Mouse (Mus musculus) forebrain, embryonic 12.5 days (tissue): ENCODE measurements around the gene Cckbr. TPM values are rescaled to one million over a fixed set of nuclear protein-coding genes. Genes with fewer than 3 reads are reported as not detected.
A peak's percentile ranks its signal among the peaks of the same experiment; 100 is the strongest.

ENCODE experiments used
- ATAC-seq: fragments of 200-750 bp; cut with Nextera tagmentation; 2 replicates; pipeline ENCODE4 v1.8.0; 2017; ENCODE audit warnings: moderate TSS enrichment; ENCODE audit not compliant: low FRiP score
- H3K27ac ChIP-seq: fragments of 300-500 bp; sonication (generic); 2 replicates; pipeline ENCODE4 v1.5.1; 2016; ENCODE audit warnings: mild to moderate bottlenecking
- H3K27me3 ChIP-seq: fragments of 300-500 bp; sonication (generic); 2 replicates; pipeline ENCODE4 v1.6.1; 2016; ENCODE audit warnings: mild to moderate bottlenecking
- H3K36me3 ChIP-seq: fragments of 300-500 bp; sonication (generic); replicated peaks from 2 replicates; pipeline ENCODE4 v1.6.1; 2016; ENCODE audit warnings: mild to moderate bottlenecking
- H3K4me1 ChIP-seq: fragments of 300-500 bp; sonication (generic); 2 replicates; pipeline ENCODE4 v1.6.1; 2016
- H3K4me2 ChIP-seq: fragments of 300-500 bp; sonication (generic); 2 replicates; pipeline ENCODE4 v1.6.1; 2016; ENCODE audit warnings: mild to moderate bottlenecking, moderate library complexity
- H3K4me3 ChIP-seq: fragments of 300-500 bp; sonication (generic); replicated peaks from 2 replicates; pipeline ENCODE4 v1.5.1; 2016; ENCODE audit warnings: mild to moderate bottlenecking
- H3K9ac ChIP-seq: fragments of 300-500 bp; sonication (generic); 2 replicates; pipeline ENCODE4 v1.6.1; 2016; ENCODE audit warnings: mild to moderate bottlenecking
- H3K9me3 ChIP-seq: fragments of 300-500 bp; sonication (generic); 2 replicates; pipeline ENCODE4 v1.6.1; 2016
- WGBS: fragments of 180-500 bp; shearing (Covaris S2); methylation state at CpG from one replicate; pipeline ENCODE4 v1.1.7; 2016; 5-methylcytosine and 5-hydroxymethylcytosine counted together
- polyA plus RNA-seq: library from polyadenylated mRNA; unstranded; fragments of >200 nt; fragmentation: Nextera tagmentation; extraction: Ambion mirVana; gene quantifications from 2 replicates; pipeline ENCODE4 v1.2.1, GENCODE M21; 2016

Cckbr gene
- polyA plus RNA-seq, 1 experiment from 2014 or later, result 0.70 TPM

DNA sequence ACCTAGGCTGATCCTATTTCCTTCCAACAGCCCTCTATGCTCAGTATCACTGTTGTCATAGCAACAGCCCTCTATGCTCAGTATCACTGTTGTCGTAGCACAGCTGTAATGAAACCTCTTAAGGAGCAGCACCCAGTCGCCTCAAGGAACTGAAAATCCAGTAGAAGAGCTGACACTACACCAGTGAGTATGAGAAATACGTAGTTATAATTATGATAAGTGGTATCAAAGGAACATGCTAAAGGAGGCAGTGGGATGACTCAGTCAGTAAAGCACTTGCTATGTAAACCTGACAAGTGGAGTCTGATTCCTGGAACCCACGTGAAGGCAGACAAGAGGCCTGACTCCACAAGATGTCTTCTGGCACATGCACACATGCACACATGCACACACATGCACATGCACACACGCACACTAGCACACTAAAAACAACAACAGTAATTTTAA lies 88.3 kb downstream of the Cckbr start:
- Histone ChIP-seq H3K27ac (no peak overlapping the region), H3K9me3 (no peaks in the 10 kb centered on the region), H3K9ac (no peak overlapping the region), H3K4me1 (peaks cover 8% of the 10 kb centered on the region; the same call in 1 of the 2 replicates), H3K4me2 (no peak overlapping the region), H3K36me3 (no peaks in the 10 kb centered on the region), H3K4me3 (no peak overlapping the region), H3K27me3 (0 out of 2 replicates have a peak, but pooled peaks cover 4% of the 10 kb centered on the region)
- no peak for ATAC-seq
- WGBS, result 62% methylated on average over 5 of the region's 5 CpGs

DNA sequence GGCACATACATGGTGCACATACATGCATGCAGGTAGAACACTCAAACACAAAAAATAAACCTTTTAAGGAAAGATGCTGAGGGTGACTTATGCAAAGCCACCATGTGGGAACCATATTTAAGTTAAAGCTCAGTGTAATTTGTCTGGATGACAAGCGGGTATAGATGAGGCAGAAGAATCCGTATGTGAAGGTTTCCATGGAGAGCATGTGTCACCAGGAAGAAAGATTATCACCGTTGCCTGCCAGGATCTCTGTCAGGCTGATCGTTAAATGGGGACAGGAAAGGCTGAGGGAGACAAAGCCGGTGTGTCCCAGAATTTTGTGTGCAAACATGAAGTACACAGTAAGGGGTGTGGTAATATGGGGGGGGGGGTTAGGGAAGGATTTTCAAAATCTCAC lies 89.0 kb downstream of the Cckbr start:
- Histone ChIP-seq H3K4me1 (peaks cover 8% of the 10 kb centered on the region; the same call in 1 of the 2 replicates), H3K9me3 (no peaks in the 10 kb centered on the region), H3K27ac (no peak overlapping the region), H3K4me2 (no peak overlapping the region), H3K27me3 (0 out of 2 replicates have a peak, but pooled peaks cover 4% of the 10 kb centered on the region), H3K4me3 (no peak overlapping the region), H3K36me3 (no peaks in the 10 kb centered on the region), H3K9ac (no peak overlapping the region)
- WGBS, result 77% methylated on average over 5 of the region's 5 CpGs
- ATAC-seq, result no peak

DNA sequence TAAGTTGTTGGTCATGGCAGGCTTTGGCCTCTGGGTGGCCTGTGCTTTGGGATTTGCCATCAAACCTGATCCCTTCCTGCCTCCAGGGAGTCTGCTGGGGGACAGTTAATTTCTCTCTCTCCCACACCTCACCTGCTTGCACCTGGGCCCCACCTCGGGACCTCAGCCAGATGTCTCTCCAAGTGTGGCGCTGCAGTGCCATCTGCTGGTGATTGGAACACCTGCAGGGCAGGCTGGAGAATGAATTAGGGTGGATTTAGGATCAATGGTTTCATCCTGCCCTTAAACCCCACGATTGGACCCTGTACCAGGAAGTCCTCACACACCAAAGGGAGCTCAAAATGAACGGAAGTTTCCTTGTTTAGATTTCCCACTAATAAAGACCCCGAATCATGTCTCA lies 89.6 kb downstream of the Cckbr start:
- no peak overlapping the region for H3K4me2 ChIP-seq
- no peak overlapping the region for H3K9ac ChIP-seq
- H3K27ac ChIP-seq, result no peak overlapping the region
- 0 out of 2 replicates have a peak, but pooled peaks cover 4% of the 10 kb centered on the region for H3K27me3 ChIP-seq
- peaks cover 8% of the 10 kb centered on the region; the same call in 1 of the 2 replicates for H3K4me1 ChIP-seq
- WGBS, result 18% methylated on average over 5 of the region's 5 CpGs
- H3K9me3 ChIP-seq, result no peaks in the 10 kb centered on the region
- H3K4me3 ChIP-seq, result no peak overlapping the region
- ATAC-seq, result peak; percentile 58; the same call in 1 of the 2 replicates
- no peaks in the 10 kb centered on the region for H3K36me3 ChIP-seq

DNA sequence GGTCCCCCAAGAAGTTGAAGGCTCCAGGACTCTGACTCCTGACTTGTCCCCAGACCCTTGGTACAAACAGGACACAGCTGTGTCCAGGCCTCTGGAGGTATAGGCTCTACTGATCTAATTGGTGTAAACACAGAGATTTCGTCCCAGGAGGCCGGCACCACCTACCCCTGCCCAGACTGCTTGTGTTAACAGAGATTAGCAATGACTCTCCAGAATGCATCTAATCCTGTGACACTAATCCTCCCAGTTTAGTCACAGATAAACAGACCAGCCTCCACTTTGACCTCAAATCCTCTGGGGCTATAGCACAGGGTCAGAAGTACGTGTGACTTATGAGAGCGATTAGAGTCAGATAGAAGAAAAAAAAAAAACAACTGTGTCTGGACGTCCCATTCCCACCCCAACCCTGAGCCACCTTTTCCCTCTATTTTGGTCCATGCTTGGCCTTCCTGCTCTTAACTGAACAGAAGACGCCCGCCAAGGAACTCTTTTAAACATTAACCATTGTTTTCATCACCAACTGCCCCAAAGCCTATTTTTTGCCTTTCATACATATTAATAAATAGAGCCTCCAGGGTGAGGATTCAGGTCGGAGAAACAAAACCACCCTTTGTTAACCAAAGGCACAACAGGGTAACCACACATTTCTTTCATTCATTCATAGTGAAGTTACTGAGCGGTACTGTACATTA lies 91.3 kb downstream of the Cckbr start:
- H3K9me3 ChIP-seq, result no peaks in the 10 kb centered on the region
- H3K27me3 ChIP-seq, result 0 out of 2 replicates have a peak, but pooled peaks cover 4% of the 10 kb centered on the region
- ATAC-seq, result no peak
- H3K4me1 ChIP-seq, result peaks cover 8% of the 10 kb centered on the region; the same call in 1 of the 2 replicates
- no peak overlapping the region for H3K9ac ChIP-seq
- H3K4me2 ChIP-seq, result no peak overlapping the region
- 38% methylated on average over 9 of the region's 9 CpGs for WGBS
- H3K27ac ChIP-seq, result no peak overlapping the region
- H3K4me3 ChIP-seq, result no peak overlapping the region
- no peaks in the 10 kb centered on the region for H3K36me3 ChIP-seq

DNA sequence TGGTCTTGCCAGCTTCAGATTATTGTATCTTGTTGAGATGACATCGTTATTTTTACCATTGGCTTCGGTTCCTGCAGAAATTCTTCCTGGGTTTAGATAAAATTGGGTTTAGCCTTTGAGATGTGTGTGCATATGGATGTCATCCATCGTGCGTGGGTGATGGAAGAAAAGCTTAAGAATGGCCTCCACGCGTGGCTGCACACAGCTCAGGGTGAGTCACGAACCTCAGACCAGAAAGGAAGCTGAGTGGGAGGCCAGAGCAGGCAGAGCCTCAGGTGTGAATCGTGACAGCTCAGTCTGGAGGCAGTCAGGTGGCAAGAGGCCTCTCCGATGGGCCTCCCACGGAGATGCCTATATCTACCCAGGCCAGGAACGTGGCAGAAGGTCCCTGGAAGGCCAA lies 93.8 kb downstream of the Cckbr start:
- WGBS, result 74% methylated on average over 11 of the region's 11 CpGs
- Histone ChIP-seq H3K4me2 (no peak overlapping the region), H3K27me3 (0 out of 2 replicates have a peak, but pooled peaks cover 4% of the 10 kb centered on the region), H3K27ac (no peak overlapping the region), H3K4me3 (no peak overlapping the region), H3K9ac (no peak overlapping the region), H3K36me3 (no peaks in the 10 kb centered on the region), H3K4me1 (peaks cover 8% of the 10 kb centered on the region; the same call in 1 of the 2 replicates), H3K9me3 (no peaks in the 10 kb centered on the region)
- no peak for ATAC-seq

DNA sequence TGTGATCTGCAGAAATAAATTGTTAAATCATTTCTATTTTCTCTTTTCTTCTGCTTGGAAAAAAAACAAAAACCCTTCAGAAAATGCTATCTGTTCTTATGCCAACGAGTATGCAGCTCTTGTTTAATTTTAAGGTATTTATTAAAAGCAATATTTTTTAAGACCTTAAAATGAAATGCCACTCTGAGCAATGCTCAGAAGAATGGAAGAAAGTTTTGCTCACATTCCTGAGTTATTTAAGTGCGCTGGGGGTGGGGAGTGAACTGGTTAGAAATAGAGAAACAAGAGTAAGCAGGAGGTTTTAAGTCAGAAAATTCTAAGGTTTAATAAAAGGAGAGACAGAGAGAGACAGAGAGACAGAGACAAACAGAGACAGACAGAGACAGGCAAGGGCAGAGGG lies 94.2 kb downstream of the Cckbr start:
- Histone ChIP-seq H3K9ac (no peak overlapping the region), H3K27me3 (0 out of 2 replicates have a peak, but pooled peaks cover 4% of the 10 kb centered on the region), H3K4me1 (peaks cover 8% of the 10 kb centered on the region; the same call in 1 of the 2 replicates), H3K9me3 (no peaks in the 10 kb centered on the region), H3K4me3 (no peak overlapping the region), H3K4me2 (no peak overlapping the region), H3K27ac (no peak overlapping the region), H3K36me3 (no peaks in the 10 kb centered on the region)
- WGBS, result 74% methylated on average over 2 of the region's 2 CpGs
- no peak for ATAC-seq

DNA sequence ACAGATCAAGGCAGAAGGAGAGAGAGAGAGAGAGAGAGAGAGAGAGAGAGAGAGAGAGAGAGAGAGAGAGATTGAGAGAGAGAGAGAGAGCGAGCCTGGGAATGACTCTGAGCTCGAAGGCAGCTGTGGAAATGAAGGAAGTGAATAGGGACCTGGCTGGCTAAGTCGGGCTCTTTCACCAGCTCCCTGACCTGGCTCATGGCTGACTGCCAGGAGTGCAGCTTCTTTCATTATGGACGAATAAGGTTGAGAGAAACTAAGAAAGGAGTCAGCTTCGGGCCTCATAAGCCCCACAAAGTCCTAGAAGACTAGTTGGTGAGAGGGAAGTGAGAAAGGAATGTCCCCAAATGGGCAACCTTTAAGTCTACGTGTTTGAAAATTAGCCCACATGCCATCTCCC lies 94.7 kb downstream of the Cckbr start:
- peaks cover 8% of the 10 kb centered on the region; the same call in 1 of the 2 replicates for H3K4me1 ChIP-seq
- H3K36me3 ChIP-seq, result no peaks in the 10 kb centered on the region
- WGBS, result 39% methylated on average over 6 of the region's 6 CpGs
- ATAC-seq, result no peak
- no peak overlapping the region for H3K27ac ChIP-seq
- no peak overlapping the region for H3K9ac ChIP-seq
- H3K27me3 ChIP-seq, result 0 out of 2 replicates have a peak, but pooled peaks cover 4% of the 10 kb centered on the region
- no peak overlapping the region for H3K4me2 ChIP-seq
- H3K9me3 ChIP-seq, result no peaks in the 10 kb centered on the region
- H3K4me3 ChIP-seq, result no peak overlapping the region

Other genes with a start within 250 kb of the Cckbr start
- not detected in 2 replicates for gene Olfr685, start 239.7 kb upstream of the Cckbr start, polyA plus RNA-seq
- not detected in 2 replicates for gene Olfr686, start 218.2 kb upstream of the Cckbr start, polyA plus RNA-seq
- gene Olfr688, start 137.6 kb upstream of the Cckbr start, polyA plus RNA-seq, result not detected in 2 replicates
- gene Olfr689, start 114.6 kb upstream of the Cckbr start, polyA plus RNA-seq, result not detected in 2 replicates
- not detected in 2 replicates for gene Olfr690, start 91.6 kb upstream of the Cckbr start, polyA plus RNA-seq
- not detected in 2 replicates for gene Olfr691, start 83.5 kb upstream of the Cckbr start, polyA plus RNA-seq
- gene Olfr692, start 57.5 kb upstream of the Cckbr start, polyA plus RNA-seq, result not detected in 2 replicates
- not detected in 2 replicates for gene Gm5901, start 50.7 kb upstream of the Cckbr start, polyA plus RNA-seq
- 48.2 and 49.7 TPM in 2 replicates for gene Fam160a2, start 25.7 kb upstream of the Cckbr start, polyA plus RNA-seq
- 0.10 and 0.19 TPM in 2 replicates for gene Cnga4, start 21.2 kb upstream of the Cckbr start, polyA plus RNA-seq
- 20.2 and 24.7 TPM in 2 replicates for gene Cavin3, start 56.6 kb downstream of the Cckbr start, polyA plus RNA-seq
- 42.5 and 43.6 TPM in 2 replicates for gene Smpd1, start 128.6 kb downstream of the Cckbr start, polyA plus RNA-seq
- gene Apbb1, start 155.9 kb downstream of the Cckbr start, polyA plus RNA-seq, result 149 and 160 TPM in 2 replicates
- gene Hpx, start 174.4 kb downstream of the Cckbr start, polyA plus RNA-seq, result 0.17 and 0.29 TPM in 2 replicates
- gene Trim3, start 207.8 kb downstream of the Cckbr start, polyA plus RNA-seq, result 50.6 and 51.2 TPM in 2 replicates
- gene Timm10b, start 214.3 kb downstream of the Cckbr start, polyA plus RNA-seq, result 126 and 142 TPM in 2 replicates
- 72.2 and 73.8 TPM in 2 replicates for gene Arfip2, start 214.7 kb downstream of the Cckbr start, polyA plus RNA-seq
- 2.5 and 15.7 TPM in 2 replicates for gene Gm45799, start 214.8 kb downstream of the Cckbr start, polyA plus RNA-seq
- 0.85 and 0.96 TPM in 2 replicates for gene Dnhd1, start 225.1 kb downstream of the Cckbr start, polyA plus RNA-seq